Mouse (Mus musculus): ENCODE measurements at regions not wholly inside any gene's neighbourhood (a gene's known extent, or its start where the extent isn't known, plus 50 kb on each side); places are given as distances from the start of the nearest gene placed in this dataset.

DNA sequence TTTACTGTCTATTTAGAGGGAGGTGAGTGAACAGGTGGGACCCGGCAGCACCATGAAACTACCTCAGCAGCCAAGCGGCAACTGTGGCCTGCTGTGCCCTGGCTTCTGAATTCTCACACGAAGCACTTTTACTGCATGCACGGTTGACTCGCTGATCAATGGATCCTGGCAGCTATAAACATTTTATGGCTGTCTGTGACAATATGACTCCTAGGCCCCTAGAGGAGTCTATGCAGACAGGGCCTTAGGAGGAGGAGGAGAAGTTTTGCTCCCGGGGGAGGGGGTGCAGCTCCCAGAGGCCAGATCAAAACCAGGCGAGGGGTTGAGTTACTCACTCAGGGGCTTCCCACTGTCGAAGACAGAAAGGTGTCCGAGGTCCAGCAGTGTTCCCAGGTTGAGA is 69.4 kb upstream of the Tut7 start:
- in situ Hi-C loops (cut with MboI; ENCODE audit: low sequenced_read_pairs in 2 of 2, unreplicated experiment in 2 of 2) = loop anchor here in 1 of 2 experiments (25.0 kb wide), 1 partner anchor 570 kb away; no protein-coding TSS in a partner anchor

DNA sequence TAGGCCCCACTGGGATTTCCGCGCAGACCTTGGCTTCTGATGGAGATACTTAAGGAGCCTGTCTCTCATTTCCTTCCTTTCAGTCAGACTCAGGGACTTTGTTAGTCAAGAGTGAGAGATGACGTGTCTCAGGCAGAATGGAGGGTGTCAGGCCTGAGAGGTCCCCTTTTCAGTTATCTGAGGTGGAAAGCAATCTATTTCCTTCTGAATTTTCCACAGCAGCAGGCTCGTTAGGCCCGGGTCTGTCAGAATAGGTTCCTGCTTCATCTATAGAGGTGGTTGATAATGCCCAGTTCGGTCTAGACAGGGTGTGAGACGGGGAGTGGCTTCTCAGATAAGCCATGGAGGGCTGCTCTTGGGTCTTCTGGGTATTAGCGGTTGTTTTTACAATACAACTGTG is 68.8 kb upstream of the Tut7 start:
- Histone ChIP-seq H3K27ac (ENCODE audit: insufficient read depth, low read depth, low read length, poor library complexity, severe bottlenecking) (no peak overlapping the region), H3K9me3 (ENCODE audit: control insufficient read depth, insufficient read depth, low read depth, low read length) (no peaks in the 10 kb centered on the region), H3K4me3 (ENCODE audit: insufficient read depth in 1 of 2, low read depth in 1 of 2, low read length in 2 of 2, poor library complexity in 1 of 2, severe bottlenecking in 1 of 2) (no peak overlapping the region), H3K4me1 (ENCODE audit: control insufficient read depth in 2 of 2, insufficient read depth in 2 of 2, low read length in 2 of 2, poor library complexity in 1 of 2) (no peaks in the 10 kb centered on the region), H3K36me3 (ENCODE audit: control insufficient read depth, insufficient read depth, low read length, poor library complexity, severe bottlenecking) (no peaks in the 10 kb centered on the region), H3K9ac (ENCODE audit: insufficient read depth, low read depth, low read length, poor library complexity, severe bottlenecking) (no peak overlapping the region)
- TF ChIP-seq MAFK (IDR thresholded peaks at IDR 0.05; ENCODE audit: insufficient read depth, low read depth, low read length) (no peak), ZNF384 (IDR thresholded peaks at IDR 0.05; ENCODE audit: low read depth, low read length) (no peak), CHD2 (IDR thresholded peaks at IDR 0.05; ENCODE audit: low read depth, low read length) (no peak), HCFC1 (IDR thresholded peaks at IDR 0.05; ENCODE audit: borderline replicate concordance, insufficient read depth, low read length) (no peak), ZC3H11A (IDR thresholded peaks at IDR 0.05; ENCODE audit: borderline replicate concordance, low read depth, low read length) (no peak)
- in situ Hi-C loops (cut with MboI; ENCODE audit: low sequenced_read_pairs in 2 of 2, unreplicated experiment in 2 of 2) = loop anchor here in 1 of 2 experiments (25.0 kb wide), 1 partner anchor 571 kb away; no protein-coding TSS in a partner anchor
- DNase-seq (ENCODE audit: low read depth, low spot score) = no peak

More for the DNA sequence above, 69.4 kb upstream of the Tut7 start:
- H3K9me3 ChIP-seq (ENCODE audit: control insufficient read depth, insufficient read depth, low read depth, low read length) = no peaks in the 10 kb centered on the region
- H3K27ac ChIP-seq (ENCODE audit: insufficient read depth, low read depth, low read length, poor library complexity, severe bottlenecking) = no peak overlapping the region
- no peak overlapping the region for H3K9ac ChIP-seq (ENCODE audit: insufficient read depth, low read depth, low read length, poor library complexity, severe bottlenecking)
- H3K36me3 ChIP-seq (ENCODE audit: control insufficient read depth, insufficient read depth, low read length, poor library complexity, severe bottlenecking) = no peaks in the 10 kb centered on the region
- no peaks in the 10 kb centered on the region for H3K4me1 ChIP-seq (ENCODE audit: control insufficient read depth in 2 of 2, insufficient read depth in 2 of 2, low read length in 2 of 2, poor library complexity in 1 of 2)
- TF ChIP-seq HCFC1 (IDR thresholded peaks at IDR 0.05; ENCODE audit: borderline replicate concordance, insufficient read depth, low read length) (no peak), ZC3H11A (IDR thresholded peaks at IDR 0.05; ENCODE audit: borderline replicate concordance, low read depth, low read length) (no peak)
- DNase-seq (ENCODE audit: low read depth, low spot score) = no peak
- H3K4me3 ChIP-seq (ENCODE audit: insufficient read depth in 1 of 2, low read depth in 1 of 2, low read length in 2 of 2, poor library complexity in 1 of 2, severe bottlenecking in 1 of 2) = no peak overlapping the region

DNA sequence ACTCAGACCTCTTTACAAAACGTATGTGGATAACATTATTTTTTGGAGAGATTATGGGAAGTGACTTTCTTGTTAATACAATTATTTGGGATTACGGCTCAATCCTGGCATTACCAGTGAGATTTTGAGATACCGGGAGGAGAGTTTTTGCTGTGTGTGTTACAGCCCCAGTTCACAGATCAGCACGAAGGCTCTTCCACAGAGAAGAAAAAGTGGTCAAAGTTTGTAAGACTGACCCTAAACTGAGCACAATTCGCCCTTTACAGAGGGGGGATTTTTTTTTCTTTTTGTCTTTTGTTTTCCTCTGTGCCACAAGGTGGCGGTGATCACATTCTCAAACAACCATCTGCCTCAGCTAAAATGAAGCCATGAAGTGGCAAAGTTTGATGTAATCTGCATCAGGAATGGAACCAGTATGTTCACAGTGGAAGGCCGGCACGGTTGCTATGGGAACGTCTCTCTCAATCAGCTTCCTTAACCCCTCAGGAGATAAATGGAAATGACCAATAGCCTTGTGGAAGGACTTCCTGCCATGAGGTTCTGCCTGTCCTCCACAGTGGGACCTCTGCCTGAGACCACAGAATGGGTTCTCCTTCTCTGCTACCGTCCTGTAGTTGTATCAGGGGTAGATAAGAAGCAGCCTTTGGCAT is 66.6 kb upstream of the Tut7 start:
- H3K27ac ChIP-seq (ENCODE audit: insufficient read depth, low read depth, low read length, poor library complexity, severe bottlenecking) = no peak overlapping the region
- TF ChIP-seq ZC3H11A (IDR thresholded peaks at IDR 0.05; ENCODE audit: borderline replicate concordance, low read depth, low read length) (no peak), ZNF384 (IDR thresholded peaks at IDR 0.05; ENCODE audit: low read depth, low read length) (peak; percentile 88), MAFK (IDR thresholded peaks at IDR 0.05; ENCODE audit: insufficient read depth, low read depth, low read length) (peak; percentile 24; the same call in 1 of the 2 replicates)
- DNase-seq (ENCODE audit: low read depth, low spot score) = peak; percentile 34
- in situ Hi-C loops (cut with MboI; ENCODE audit: low sequenced_read_pairs in 2 of 2, unreplicated experiment in 2 of 2) = loop anchor here (10.0 to 25.0 kb wide), 2 partner anchors 555 to 573 kb away; no protein-coding TSS in a partner anchor
- no peaks in the 10 kb centered on the region for H3K4me1 ChIP-seq (ENCODE audit: control insufficient read depth in 2 of 2, insufficient read depth in 2 of 2, low read length in 2 of 2, poor library complexity in 1 of 2)
- no peak overlapping the region for H3K9ac ChIP-seq (ENCODE audit: insufficient read depth, low read depth, low read length, poor library complexity, severe bottlenecking)
- H3K9me3 ChIP-seq (ENCODE audit: control insufficient read depth, insufficient read depth, low read depth, low read length) = no peaks in the 10 kb centered on the region
- no peak overlapping the region for H3K4me3 ChIP-seq (ENCODE audit: insufficient read depth in 1 of 2, low read depth in 1 of 2, low read length in 2 of 2, poor library complexity in 1 of 2, severe bottlenecking in 1 of 2)
- H3K36me3 ChIP-seq (ENCODE audit: control insufficient read depth, insufficient read depth, low read length, poor library complexity, severe bottlenecking) = no peaks in the 10 kb centered on the region

DNA sequence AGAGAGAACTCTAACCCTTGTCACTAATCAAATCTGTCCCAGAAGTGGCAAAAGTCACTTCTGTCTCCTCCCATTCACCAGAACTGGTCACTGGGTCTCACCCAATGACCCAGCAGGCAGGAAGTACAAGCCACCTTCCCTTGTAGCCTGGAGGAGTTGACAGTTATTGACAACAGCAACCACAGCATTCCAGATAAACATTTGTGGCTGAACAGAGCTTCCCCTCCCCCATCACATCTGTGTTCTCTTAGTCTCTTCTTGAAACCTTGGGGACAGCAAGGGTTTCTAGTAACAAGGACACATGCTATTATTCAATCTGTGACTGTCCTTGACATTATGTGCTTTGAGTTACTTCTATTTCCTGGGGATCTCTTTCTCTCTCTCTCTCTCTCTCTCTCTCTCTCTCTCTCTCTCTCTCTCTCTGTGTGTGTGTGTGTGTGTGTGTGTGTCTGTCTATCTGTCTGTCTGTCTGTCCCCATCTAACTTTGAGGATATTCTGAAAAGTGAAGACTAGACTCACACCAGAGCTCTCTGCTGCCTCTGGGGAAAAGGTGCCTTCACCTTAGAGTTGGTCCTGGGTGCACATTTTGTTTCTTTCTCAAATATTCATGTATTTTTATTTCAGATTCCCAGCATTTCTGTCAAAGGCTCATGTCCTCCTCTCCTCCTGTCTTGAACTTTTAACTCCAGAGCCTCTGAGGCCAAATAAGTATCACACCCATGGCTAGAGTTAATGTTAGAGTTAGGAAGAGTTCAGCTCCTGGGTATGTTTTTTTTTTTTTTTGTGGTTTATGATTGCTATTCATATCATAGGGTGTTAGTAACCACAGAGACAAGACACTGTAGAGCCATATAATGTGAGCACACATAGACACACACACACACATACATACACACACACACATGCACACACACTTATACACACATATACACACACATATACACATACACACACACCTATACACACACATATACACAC is 65.4 kb upstream of the Tut7 start:
- TF ChIP-seq ZNF384 (IDR thresholded peaks at IDR 0.05; ENCODE audit: low read depth, low read length) (no peak), MAFK (IDR thresholded peaks at IDR 0.05; ENCODE audit: insufficient read depth, low read depth, low read length) (no peak), HCFC1 (IDR thresholded peaks at IDR 0.05; ENCODE audit: borderline replicate concordance, insufficient read depth, low read length) (no peak), ZC3H11A (IDR thresholded peaks at IDR 0.05; ENCODE audit: borderline replicate concordance, low read depth, low read length) (no peak), CHD2 (IDR thresholded peaks at IDR 0.05; ENCODE audit: low read depth, low read length) (no peak)

More for the DNA sequence above, 65.4 kb upstream of the Tut7 start:
- Histone ChIP-seq H3K9ac (ENCODE audit: insufficient read depth, low read depth, low read length, poor library complexity, severe bottlenecking) (no peak overlapping the region), H3K4me1 (ENCODE audit: control insufficient read depth in 2 of 2, insufficient read depth in 2 of 2, low read length in 2 of 2, poor library complexity in 1 of 2) (no peaks in the 10 kb centered on the region), H3K27ac (ENCODE audit: insufficient read depth, low read depth, low read length, poor library complexity, severe bottlenecking) (no peak overlapping the region), H3K36me3 (ENCODE audit: control insufficient read depth, insufficient read depth, low read length, poor library complexity, severe bottlenecking) (no peaks in the 10 kb centered on the region), H3K9me3 (ENCODE audit: control insufficient read depth, insufficient read depth, low read depth, low read length) (no peaks in the 10 kb centered on the region), H3K4me3 (ENCODE audit: insufficient read depth in 1 of 2, low read depth in 1 of 2, low read length in 2 of 2, poor library complexity in 1 of 2, severe bottlenecking in 1 of 2) (no peak overlapping the region)
- no peak for DNase-seq (ENCODE audit: low read depth, low spot score)
- in situ Hi-C loops (cut with MboI; ENCODE audit: low sequenced_read_pairs in 2 of 2, unreplicated experiment in 2 of 2) = loop anchor here (10.0 to 25.0 kb wide), 2 partner anchors 556 to 574 kb away; no protein-coding TSS in a partner anchor
